In the genomic region with DNA sequence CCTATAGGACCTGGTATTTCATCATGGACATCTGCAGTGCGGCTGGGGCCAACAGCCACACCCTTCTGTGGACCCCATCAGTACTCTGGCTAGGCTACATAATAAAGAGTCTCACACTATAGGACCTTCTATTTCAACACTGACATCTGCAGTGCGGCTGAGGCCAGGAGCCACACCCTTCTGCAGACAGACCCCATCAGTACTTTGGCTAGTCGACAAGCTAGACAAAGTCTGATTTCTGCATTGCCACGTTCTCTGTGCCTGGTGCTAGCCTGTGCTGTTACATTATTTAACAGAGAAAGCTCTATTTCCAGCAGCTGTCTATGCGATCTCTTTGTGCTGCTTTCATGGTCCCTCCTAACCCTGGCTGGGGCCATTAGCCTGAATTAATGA, we compare ENCODE assay signal across 7 mouse cellular contexts. TPM values are rescaled to one million over a fixed set of nuclear protein-coding genes. Genes with fewer than 3 reads are reported as not detected.
A peak's percentile ranks its signal among the peaks of the same experiment; 100 is the strongest.
DNase-seq lines count a peak whose midpoint lies in the region; ATAC-seq lines count a peak whose summit lies in the region.

No protein-coding gene starts in this region.

- no peak for ATAC-seq in megakaryocyte, adult 5-6 weeks (ENCODE audit: poor library complexity, severe bottlenecking)
- ATAC-seq in liver, embryonic 13.5 days (ENCODE audit: low read depth), result no peak
- no peak for ATAC-seq in erythroblast, adult 5-6 weeks (replicated peaks; ENCODE audit: low FRiP score, poor library complexity, severe bottlenecking)

- no peaks in the 10 kb centered on the region for H3K27me3 ChIP-seq in megakaryocyte, embryonic 14.5 days (replicated peaks)
- H3K27me3 ChIP-seq in forebrain, embryonic 10.5 days (ENCODE audit: poor library complexity, severe bottlenecking), result no peaks in the 10 kb centered on the region
- peaks cover 20% of the 10 kb centered on the region for H3K27me3 ChIP-seq in liver, embryonic 13.5 days

- no peak for DNase-seq in forebrain, embryonic 10.5 days (ENCODE audit: extremely low spot score, low spot score)
- no peak for DNase-seq in liver, embryonic 13.5 days
- DNase-seq in right cerebral cortex, postnatal 10 days (ENCODE audit: low spot score in 2 of 2), result no peak
- DNase-seq in layer of hippocampus, postnatal 10 days (ENCODE audit: low spot score in 2 of 2), result no peak

- 47% methylated on average over 5 of the region's 5 CpGs for WGBS in forebrain, embryonic 10.5 days
- WGBS in liver, embryonic 13.5 days (ENCODE audit: insufficient replicate concordance), result 45% methylated on average over 5 of the region's 5 CpGs

- no peaks in the 10 kb centered on the region for H3K9me3 ChIP-seq in megakaryocyte, embryonic 14.5 days
- no peaks in the 10 kb centered on the region for H3K9me3 ChIP-seq in forebrain, embryonic 10.5 days
- H3K9me3 ChIP-seq in liver, embryonic 13.5 days (replicated peaks), result no peaks in the 10 kb centered on the region

- H3K9ac ChIP-seq in liver, embryonic 13.5 days, result 0 out of 2 replicates have a peak overlapping the region, but pooled peaks have one; percentile 0

- H3K4me1 ChIP-seq in megakaryocyte, embryonic 14.5 days, result peaks cover 22% of the 10 kb centered on the region
- H3K4me1 ChIP-seq in forebrain, embryonic 10.5 days, result peaks cover 46% of the 10 kb centered on the region
- H3K4me1 ChIP-seq in liver, embryonic 13.5 days (replicated peaks), result peaks cover 29% of the 10 kb centered on the region

- H3K36me3 ChIP-seq in megakaryocyte, embryonic 14.5 days (replicated peaks; ENCODE audit: low read length), result peaks cover 20% of the 10 kb centered on the region
- H3K36me3 ChIP-seq in forebrain, embryonic 10.5 days (replicated peaks), result peaks cover 28% of the 10 kb centered on the region
- no peaks in the 10 kb centered on the region for H3K36me3 ChIP-seq in liver, embryonic 13.5 days

- peak overlapping the region; percentile 99 for H3K4me3 ChIP-seq in megakaryocyte, embryonic 14.5 days (replicated peaks)
- peak overlapping the region; percentile 91 for H3K4me3 ChIP-seq in forebrain, embryonic 10.5 days
- H3K4me3 ChIP-seq in liver, embryonic 13.5 days (replicated peaks), result peak overlapping the region; percentile 77

- H3K4me2 ChIP-seq in liver, embryonic 13.5 days, result peak overlapping the region; percentile 90

- H3K27ac ChIP-seq in forebrain, embryonic 10.5 days, result peak overlapping the region; percentile 98
- no peak overlapping the region for H3K27ac ChIP-seq in liver, embryonic 13.5 days

RNA-seq across cellular contexts. Expression of a gene that starts 1.3 kb away (rescaled TPM):
- 2.5 and 169 TPM in 2 replicates for polyA plus RNA-seq in megakaryocyte, embryonic 14.5 days (2012; ENCODE audit: insufficient read depth, low replicate concordance)
- total RNA-seq in megakaryocyte, adult 5-6 weeks (2015), result 0.25 and 0.64 TPM in 2 replicates
- not detected in 2 replicates for total RNA-seq in megakaryocyte, adult 5-6 weeks (2017)
- polyA plus RNA-seq in forebrain, embryonic 10.5 days (2016; fragmentation: Nextera tagmentation; extraction: Ambion mirVana), result not detected in 2 replicates
- polyA plus RNA-seq in liver, embryonic 13.5 days (2015; fragmentation: Nextera tagmentation; extraction: Ambion mirVana), result not detected in 2 replicates
- total RNA-seq in erythroblast, adult 5-6 weeks (2015; ENCODE audit: low replicate concordance), result not detected in 2 replicates
- total RNA-seq in erythroblast, adult 5-6 weeks (2017; ENCODE audit: low replicate concordance), result 4.7 TPM in 1 of 2 replicates, not detected in the other
- not detected for total RNA-seq in layer of hippocampus, postnatal 10 days (2021)

RNA-seq across cellular contexts. Expression of a gene that starts 1.4 kb away (rescaled TPM):
- 40.3 and 115 TPM in 2 replicates for polyA plus RNA-seq in megakaryocyte, embryonic 14.5 days (2012; ENCODE audit: insufficient read depth, low replicate concordance)
- 118 and 120 TPM in 2 replicates for total RNA-seq in megakaryocyte, adult 5-6 weeks (2015)
- total RNA-seq in megakaryocyte, adult 5-6 weeks (2017), result 64.2 and 66.5 TPM in 2 replicates
- 2,769 and 3,107 TPM in 2 replicates for polyA plus RNA-seq in forebrain, embryonic 10.5 days (2016; fragmentation: Nextera tagmentation; extraction: Ambion mirVana)
- polyA plus RNA-seq in liver, embryonic 13.5 days (2015; fragmentation: Nextera tagmentation; extraction: Ambion mirVana), result 109 TPM in 2 replicates
- 15.3 and 19.6 TPM in 2 replicates for total RNA-seq in erythroblast, adult 5-6 weeks (2015; ENCODE audit: low replicate concordance)
- total RNA-seq in erythroblast, adult 5-6 weeks (2017; ENCODE audit: low replicate concordance), result 4.3 and 5.9 TPM in 2 replicates
- total RNA-seq in layer of hippocampus, postnatal 10 days (2021), result 1,000 to 10,000 TPM; 3,808 to 4,015 TPM

RNA-seq across cellular contexts. Expression of a gene that starts 17.7 kb away (rescaled TPM):
- 19.4 and 182 TPM in 2 replicates for polyA plus RNA-seq in megakaryocyte, embryonic 14.5 days (2012; ENCODE audit: insufficient read depth, low replicate concordance)
- total RNA-seq in megakaryocyte, adult 5-6 weeks (2015), result 2,048 and 2,084 TPM in 2 replicates
- 628 and 646 TPM in 2 replicates for total RNA-seq in megakaryocyte, adult 5-6 weeks (2017)
- polyA plus RNA-seq in forebrain, embryonic 10.5 days (2016; fragmentation: Nextera tagmentation; extraction: Ambion mirVana), result 2,760 and 2,766 TPM in 2 replicates
- polyA plus RNA-seq in liver, embryonic 13.5 days (2015; fragmentation: Nextera tagmentation; extraction: Ambion mirVana), result 1,202 and 1,287 TPM in 2 replicates
- 804 and 902 TPM in 2 replicates for total RNA-seq in erythroblast, adult 5-6 weeks (2015; ENCODE audit: low replicate concordance)
- 180 and 247 TPM in 2 replicates for total RNA-seq in erythroblast, adult 5-6 weeks (2017; ENCODE audit: low replicate concordance)
- 100 to 1,000 TPM; 931 to 937 TPM for total RNA-seq in layer of hippocampus, postnatal 10 days (2021)

RNA-seq across cellular contexts. Expression of a gene that starts 34.0 kb away (rescaled TPM):
- polyA plus RNA-seq in megakaryocyte, embryonic 14.5 days (2012; ENCODE audit: insufficient read depth, low replicate concordance), result 0.87 and 4.8 TPM in 2 replicates
- total RNA-seq in megakaryocyte, adult 5-6 weeks (2015), result 10.7 and 11.1 TPM in 2 replicates
- 11.1 and 28.8 TPM in 2 replicates for total RNA-seq in megakaryocyte, adult 5-6 weeks (2017)
- polyA plus RNA-seq in forebrain, embryonic 10.5 days (2016; fragmentation: Nextera tagmentation; extraction: Ambion mirVana), result 23.9 and 25.3 TPM in 2 replicates
- 3.2 and 3.9 TPM in 2 replicates for polyA plus RNA-seq in liver, embryonic 13.5 days (2015; fragmentation: Nextera tagmentation; extraction: Ambion mirVana)
- total RNA-seq in erythroblast, adult 5-6 weeks (2015; ENCODE audit: low replicate concordance), result 2.3 and 3.3 TPM in 2 replicates
- 10.6 and 12.8 TPM in 2 replicates for total RNA-seq in erythroblast, adult 5-6 weeks (2017; ENCODE audit: low replicate concordance)
- total RNA-seq in layer of hippocampus, postnatal 10 days (2021), result 10 to 100 TPM; 17.2 to 27.3 TPM

RNA-seq across cellular contexts. Expression of a gene that starts 53.7 kb away (rescaled TPM):
- polyA plus RNA-seq in megakaryocyte, embryonic 14.5 days (2012; ENCODE audit: insufficient read depth, low replicate concordance), result not detected in 2 replicates
- total RNA-seq in megakaryocyte, adult 5-6 weeks (2015), result not detected in 2 replicates
- not detected in 2 replicates for total RNA-seq in megakaryocyte, adult 5-6 weeks (2017)
- polyA plus RNA-seq in forebrain, embryonic 10.5 days (2016; fragmentation: Nextera tagmentation; extraction: Ambion mirVana), result 0.24 and 0.48 TPM in 2 replicates
- polyA plus RNA-seq in liver, embryonic 13.5 days (2015; fragmentation: Nextera tagmentation; extraction: Ambion mirVana), result 0.12 and 0.16 TPM in 2 replicates
- total RNA-seq in erythroblast, adult 5-6 weeks (2015; ENCODE audit: low replicate concordance), result not detected in 2 replicates
- not detected in 2 replicates for total RNA-seq in erythroblast, adult 5-6 weeks (2017; ENCODE audit: low replicate concordance)
- total RNA-seq in layer of hippocampus, postnatal 10 days (2021), result under 1 TPM; 0.36 to 0.57 TPM

Comparison
In these comparisons a context has a peak if more than half of its experiments do, and no peak if none do; other contexts are left out.
1. RNA of a gene that starts 1.4 kb away (total RNA-seq): 3,808 to 4,015 TPM in layer of hippocampus, postnatal 10 days; 64.2 to 120 TPM in megakaryocyte, adult 5-6 weeks and 4.3 to 19.6 TPM in erythroblast, adult 5-6 weeks; every median in the first group is over 10 times any median in the second.
2. Peak in every context shown above with its lines, with median percentiles within 50 percentile points of each other: H3K4me3 ChIP-seq.